Mouse (Mus musculus): ENCODE data around the gene Col1a2. TPM values are rescaled to one million over a fixed set of nuclear protein-coding genes. Genes with fewer than 3 reads are reported as not detected.
A peak's percentile ranks its signal among the peaks of the same experiment; 100 is the strongest.

Gene Col1a2
- polyA plus RNA-seq, 1 experiment from 2014 or later: 72.3 TPM

GRCm38 (mm10) chr6:4493666-4494065 lies 10.9 kb upstream of the Col1a2 start:
- Histone ChIP-seq H3K4me1 (replicated peaks) (0 out of 2 replicates have a peak, but pooled peaks cover 3% of the 10 kb centered on the region), H3K9ac (replicated peaks) (no peak overlapping the region), H3K4me2 (replicated peaks) (no peak overlapping the region), H3K4me3 (replicated peaks) (no peak overlapping the region), H3K27ac (no peak overlapping the region), H3K9me3 (no peaks in the 10 kb centered on the region), H3K36me3 (no peaks in the 10 kb centered on the region), H3K27me3 (no peaks in the 10 kb centered on the region)
- ATAC-seq: no peak
- WGBS: 80% methylated on average over 2 of the region's 2 CpGs

GRCm38 (mm10) chr6:4496428-4496827 lies 8.2 kb upstream of the Col1a2 start:
- WGBS: 76% methylated on average over 1 of the region's 1 CpGs
- H3K36me3 ChIP-seq: no peaks in the 10 kb centered on the region
- ATAC-seq: no peak

GRCm38 (mm10) chr6:4503106-4503505 lies 1.5 kb upstream of the Col1a2 start:
- H3K4me2 ChIP-seq (replicated peaks): no peak overlapping the region

More at GRCm38 (mm10) chr6:4496428-4496827, 8.2 kb upstream of the Col1a2 start:
- H3K9ac ChIP-seq (replicated peaks): no peak overlapping the region
- H3K4me3 ChIP-seq (replicated peaks): no peak overlapping the region
- no peaks in the 10 kb centered on the region for H3K27me3 ChIP-seq
- no peaks in the 10 kb centered on the region for H3K9me3 ChIP-seq
- H3K4me1 ChIP-seq (replicated peaks): no peaks in the 10 kb centered on the region
- no peak overlapping the region for H3K4me2 ChIP-seq (replicated peaks)
- H3K27ac ChIP-seq: no peak overlapping the region

GRCm38 (mm10) chr6:4505158-4505997 lies 764 bp downstream of the Col1a2 start:
- peak overlapping the region; percentile 38 for H3K4me3 ChIP-seq (replicated peaks)
- H3K36me3 ChIP-seq: no peaks in the 10 kb centered on the region
- no peak overlapping the region for H3K27ac ChIP-seq
- H3K4me1 ChIP-seq (replicated peaks): peaks cover 8% of the 10 kb centered on the region
- H3K9ac ChIP-seq (replicated peaks): no peak overlapping the region; the same call in 1 of the 2 replicates
- peak overlapping the region; percentile 62 for H3K4me2 ChIP-seq (replicated peaks)
- peak; percentile 85 for ATAC-seq
- H3K27me3 ChIP-seq: peaks cover 12% of the 10 kb centered on the region; the same call in 1 of the 2 replicates
- 1% methylated on average over 31 of the region's 31 CpGs for WGBS
- no peaks in the 10 kb centered on the region for H3K9me3 ChIP-seq

More at GRCm38 (mm10) chr6:4503106-4503505, 1.5 kb upstream of the Col1a2 start:
- H3K27ac ChIP-seq: no peak overlapping the region
- ATAC-seq: no peak
- peaks cover 8% of the 10 kb centered on the region for H3K4me1 ChIP-seq (replicated peaks)
- H3K36me3 ChIP-seq: no peaks in the 10 kb centered on the region
- peaks cover 12% of the 10 kb centered on the region; the same call in 1 of the 2 replicates for H3K27me3 ChIP-seq
- no peaks in the 10 kb centered on the region for H3K9me3 ChIP-seq
- 0% methylated on average over 1 of the region's 1 CpGs for WGBS
- no peak overlapping the region for H3K9ac ChIP-seq (replicated peaks)
- no peak overlapping the region for H3K4me3 ChIP-seq (replicated peaks)

- H3K4me2 ChIP-seq (replicated peaks): peak overlapping the region; percentile 62
- 5% methylated on average over 11 of the region's 11 CpGs for WGBS
- ATAC-seq: no peak
- peaks cover 12% of the 10 kb centered on the region; the same call in 1 of the 2 replicates for H3K27me3 ChIP-seq
- peaks cover 8% of the 10 kb centered on the region for H3K4me1 ChIP-seq (replicated peaks)
- H3K9me3 ChIP-seq: no peaks in the 10 kb centered on the region
- H3K36me3 ChIP-seq: no peaks in the 10 kb centered on the region
- H3K9ac ChIP-seq (replicated peaks): no peak overlapping the region
- H3K4me3 ChIP-seq (replicated peaks): peak overlapping the region; percentile 38
- H3K27ac ChIP-seq: no peak overlapping the region
Observed at GRCm38 (mm10) chr6:4506106-4506505, 1.5 kb downstream of the Col1a2 start.

GRCm38 (mm10) chr6:4506791-4507190 lies 2.2 kb downstream of the Col1a2 start:
- ATAC-seq: no peak

GRCm38 (mm10) chr6:4507323-4507722 lies 2.7 kb downstream of the Col1a2 start:
- no peak for ATAC-seq
- no peaks in the 10 kb centered on the region for H3K36me3 ChIP-seq
- no peak overlapping the region for H3K9ac ChIP-seq (replicated peaks)
- H3K4me3 ChIP-seq (replicated peaks): no peak overlapping the region
- peaks cover 12% of the 10 kb centered on the region; the same call in 1 of the 2 replicates for H3K27me3 ChIP-seq
- H3K4me1 ChIP-seq (replicated peaks): peaks cover 8% of the 10 kb centered on the region
- H3K4me2 ChIP-seq (replicated peaks): no peak overlapping the region
- H3K9me3 ChIP-seq: no peaks in the 10 kb centered on the region
- 88% methylated on average over 1 of the region's 1 CpGs for WGBS
- H3K27ac ChIP-seq: no peak overlapping the region

More at GRCm38 (mm10) chr6:4506791-4507190, 2.2 kb downstream of the Col1a2 start:
- Histone ChIP-seq H3K4me1 (replicated peaks) (peaks cover 8% of the 10 kb centered on the region), H3K27ac (no peak overlapping the region), H3K36me3 (no peaks in the 10 kb centered on the region), H3K4me2 (replicated peaks) (no peak overlapping the region), H3K27me3 (peaks cover 12% of the 10 kb centered on the region; the same call in 1 of the 2 replicates), H3K9ac (replicated peaks) (no peak overlapping the region), H3K4me3 (replicated peaks) (no peak overlapping the region), H3K9me3 (no peaks in the 10 kb centered on the region)
- 77% methylated on average over 5 of the region's 5 CpGs for whole genome bisulfite sequencing

GRCm38 (mm10) chr6:4508279-4508678 lies 3.7 kb downstream of the Col1a2 start:
- WGBS: 85% methylated on average over 4 of the region's 4 CpGs

GRCm38 (mm10) chr6:4509395-4509794 lies 4.8 kb downstream of the Col1a2 start:
- Histone ChIP-seq H3K4me3 (replicated peaks) (no peak overlapping the region), H3K27ac (no peak overlapping the region), H3K4me2 (replicated peaks) (no peak overlapping the region), H3K27me3 (peaks cover 9% of the 10 kb centered on the region; the same call in 1 of the 2 replicates), H3K9ac (replicated peaks) (no peak overlapping the region), H3K9me3 (no peaks in the 10 kb centered on the region), H3K4me1 (replicated peaks) (peaks cover 8% of the 10 kb centered on the region), H3K36me3 (no peaks in the 10 kb centered on the region)
- WGBS: 79% methylated on average over 4 of the region's 4 CpGs
- ATAC-seq: no peak

More at GRCm38 (mm10) chr6:4508279-4508678, 3.7 kb downstream of the Col1a2 start:
- no peak overlapping the region for H3K4me3 ChIP-seq (replicated peaks)
- no peak overlapping the region for H3K4me2 ChIP-seq (replicated peaks)
- peaks cover 12% of the 10 kb centered on the region; the same call in 1 of the 2 replicates for H3K27me3 ChIP-seq
- no peaks in the 10 kb centered on the region for H3K36me3 ChIP-seq
- H3K9me3 ChIP-seq: no peaks in the 10 kb centered on the region
- H3K27ac ChIP-seq: no peak overlapping the region
- no peak overlapping the region for H3K9ac ChIP-seq (replicated peaks)
- no peak for ATAC-seq
- peaks cover 8% of the 10 kb centered on the region for H3K4me1 ChIP-seq (replicated peaks)

GRCm38 (mm10) chr6:4514671-4515070 lies 10.1 kb downstream of the Col1a2 start:
- Histone ChIP-seq H3K4me1 (replicated peaks) (no peaks in the 10 kb centered on the region), H3K4me2 (replicated peaks) (no peak overlapping the region), H3K36me3 (no peaks in the 10 kb centered on the region), H3K4me3 (replicated peaks) (no peak overlapping the region), H3K9ac (replicated peaks) (no peak overlapping the region), H3K27me3 (no peaks in the 10 kb centered on the region), H3K9me3 (no peaks in the 10 kb centered on the region), H3K27ac (no peak overlapping the region)
- WGBS: 86% methylated on average over 2 of the region's 2 CpGs
- no peak for ATAC-seq

GRCm38 (mm10) chr6:4521031-4521430 lies 16.4 kb downstream of the Col1a2 start:
- H3K4me1 ChIP-seq (replicated peaks): no peaks in the 10 kb centered on the region
- ATAC-seq: no peak
- H3K27ac ChIP-seq: no peak overlapping the region
- no peak overlapping the region for H3K4me3 ChIP-seq (replicated peaks)
- H3K4me2 ChIP-seq (replicated peaks): no peak overlapping the region
- WGBS: 84% methylated on average over 3 of the region's 3 CpGs
- no peaks in the 10 kb centered on the region for H3K27me3 ChIP-seq
- no peaks in the 10 kb centered on the region for H3K9me3 ChIP-seq
- no peak overlapping the region for H3K9ac ChIP-seq (replicated peaks)
- H3K36me3 ChIP-seq: no peaks in the 10 kb centered on the region

- Histone ChIP-seq H3K9me3 (no peaks in the 10 kb centered on the region), H3K4me1 (replicated peaks) (0 out of 2 replicates have a peak, but pooled peaks cover 3% of the 10 kb centered on the region), H3K4me2 (replicated peaks) (no peak overlapping the region), H3K9ac (replicated peaks) (no peak overlapping the region), H3K27me3 (no peaks in the 10 kb centered on the region), H3K27ac (no peak overlapping the region), H3K36me3 (no peaks in the 10 kb centered on the region), H3K4me3 (replicated peaks) (no peak overlapping the region)
- WGBS: 91% methylated on average over 7 of the region's 7 CpGs
- ATAC-seq: no peak
Observed at GRCm38 (mm10) chr6:4528439-4528838, 23.8 kb downstream of the Col1a2 start.
